Mouse (Mus musculus): ENCODE data around the gene Endod1. TPM values are rescaled to one million over a fixed set of nuclear protein-coding genes. Genes with fewer than 3 reads are reported as not detected.
A peak's percentile ranks its signal among the peaks of the same experiment; 100 is the strongest.

The Endod1 gene
- polyA plus RNA-seq, 1 experiment from 2014 or later = 90.1 TPM

GRCm38 (mm10) chr9:14385665-14386064 lies 4.4 kb upstream of the Endod1 start:
- Histone ChIP-seq H3K9me3 (ENCODE audit: control insufficient read depth, low read length) (no peaks in the 10 kb centered on the region), H3K4me3 (ENCODE audit: low read depth, low read length) (no peak overlapping the region), H3K4me1 (replicated peaks; ENCODE audit: control insufficient read depth, insufficient read depth) (no peaks in the 10 kb centered on the region), H3K4me2 (replicated peaks; ENCODE audit: low read depth) (no peak overlapping the region), H3K9ac (ENCODE audit: low read length) (no peak overlapping the region), H3K27me3 (ENCODE audit: control insufficient read depth, insufficient read depth, low read length) (no peaks in the 10 kb centered on the region), H3K36me3 (ENCODE audit: control insufficient read depth, insufficient read depth, low read length) (no peaks in the 10 kb centered on the region), H3K27ac (replicated peaks) (no peak overlapping the region)
- no peak for DNase-seq (ENCODE audit: low spot score)
- 87% methylated on average over 8 of the region's 8 CpGs for WGBS
- TF ChIP-seq EP300 (optimal IDR thresholded peaks at IDR 0.05) = no peak
- no peak for TF ChIP-seq CTCF (IDR thresholded peaks at IDR 0.05; ENCODE audit: low read depth)
- no peak for ATAC-seq (ENCODE audit: low FRiP score, low TSS enrichment)

GRCm38 (mm10) chr9:14383186-14383920 lies 2.0 kb upstream of the Endod1 start:
- Histone ChIP-seq H3K4me1 (replicated peaks; ENCODE audit: control insufficient read depth, insufficient read depth) (0 out of 2 replicates have a peak, but pooled peaks cover 3% of the 10 kb centered on the region), H3K27ac (replicated peaks) (no peak overlapping the region), H3K27me3 (ENCODE audit: control insufficient read depth, insufficient read depth, low read length) (no peaks in the 10 kb centered on the region), H3K9ac (ENCODE audit: low read length) (no peak overlapping the region), H3K4me3 (ENCODE audit: low read depth, low read length) (no peak overlapping the region), H3K4me2 (replicated peaks; ENCODE audit: low read depth) (no peak overlapping the region), H3K9me3 (ENCODE audit: control insufficient read depth, low read length) (no peaks in the 10 kb centered on the region), H3K36me3 (ENCODE audit: control insufficient read depth, insufficient read depth, low read length) (no peaks in the 10 kb centered on the region)
- 86% methylated on average over 4 of the region's 4 CpGs for WGBS
- no peak for TF ChIP-seq CTCF (IDR thresholded peaks at IDR 0.05; ENCODE audit: low read depth)
- no peak for TF ChIP-seq EP300 (optimal IDR thresholded peaks at IDR 0.05)
- no peak for DNase-seq (ENCODE audit: low spot score)
- ATAC-seq (ENCODE audit: low FRiP score, low TSS enrichment) = no peak

- no peaks in the 10 kb centered on the region for H3K9me3 ChIP-seq (ENCODE audit: control insufficient read depth, low read length)
- H3K4me1 ChIP-seq (replicated peaks; ENCODE audit: control insufficient read depth, insufficient read depth) = 0 out of 2 replicates have a peak, but pooled peaks cover 3% of the 10 kb centered on the region
- DNase-seq (ENCODE audit: low spot score) = no peak
- no peaks in the 10 kb centered on the region for H3K36me3 ChIP-seq (ENCODE audit: control insufficient read depth, insufficient read depth, low read length)
- H3K27me3 ChIP-seq (ENCODE audit: control insufficient read depth, insufficient read depth, low read length) = no peaks in the 10 kb centered on the region
- no peak overlapping the region for H3K4me2 ChIP-seq (replicated peaks; ENCODE audit: low read depth)
- no peak overlapping the region for H3K27ac ChIP-seq (replicated peaks)
- no peak for ATAC-seq (ENCODE audit: low FRiP score, low TSS enrichment)
- TF ChIP-seq EP300 (optimal IDR thresholded peaks at IDR 0.05) = no peak
- TF ChIP-seq CTCF (IDR thresholded peaks at IDR 0.05; ENCODE audit: low read depth) = no peak
- no peak overlapping the region for H3K4me3 ChIP-seq (ENCODE audit: low read depth, low read length)
- WGBS = 63% methylated on average over 5 of the region's 5 CpGs
- no peak overlapping the region for H3K9ac ChIP-seq (ENCODE audit: low read length)
Observed at GRCm38 (mm10) chr9:14382256-14382791, 1.0 kb upstream of the Endod1 start.

GRCm38 (mm10) chr9:14380386-14381285 lies 671 bp downstream of the Endod1 start:
- Histone ChIP-seq H3K9ac (ENCODE audit: low read length) (peak overlapping the region; percentile 86), H3K36me3 (ENCODE audit: control insufficient read depth, insufficient read depth, low read length) (no peaks in the 10 kb centered on the region), H3K4me2 (replicated peaks; ENCODE audit: low read depth) (peak overlapping the region; percentile 90), H3K9me3 (ENCODE audit: control insufficient read depth, low read length) (no peaks in the 10 kb centered on the region), H3K27me3 (ENCODE audit: control insufficient read depth, insufficient read depth, low read length) (no peaks in the 10 kb centered on the region), H3K4me3 (ENCODE audit: low read depth, low read length) (peak overlapping the region; percentile 73), H3K4me1 (replicated peaks; ENCODE audit: control insufficient read depth, insufficient read depth) (0 out of 2 replicates have a peak, but pooled peaks cover 3% of the 10 kb centered on the region), H3K27ac (replicated peaks) (peak overlapping the region; percentile 91)
- under 1% methylated on average over 75 of the region's 76 CpGs for WGBS
- TF ChIP-seq CTCF (IDR thresholded peaks at IDR 0.05; ENCODE audit: low read depth) (peak; percentile 26; the same call in 1 of the 2 replicates), EP300 (optimal IDR thresholded peaks at IDR 0.05) (no peak)
- ATAC-seq (ENCODE audit: low FRiP score, low TSS enrichment) (peak; percentile 95), DNase-seq (ENCODE audit: low spot score) (peak; percentile 89)

GRCm38 (mm10) chr9:14379769-14380385 lies 1.4 kb downstream of the Endod1 start:
- TF ChIP-seq EP300 (optimal IDR thresholded peaks at IDR 0.05) (no peak), CTCF (IDR thresholded peaks at IDR 0.05; ENCODE audit: low read depth) (no peak)
- no peaks in the 10 kb centered on the region for H3K27me3 ChIP-seq (ENCODE audit: control insufficient read depth, insufficient read depth, low read length)
- 19% methylated on average over 8 of the region's 8 CpGs for WGBS
- peak overlapping the region; percentile 91 for H3K27ac ChIP-seq (replicated peaks)
- H3K4me2 ChIP-seq (replicated peaks; ENCODE audit: low read depth) = peak overlapping the region; percentile 90
- peak overlapping the region; percentile 73 for H3K4me3 ChIP-seq (ENCODE audit: low read depth, low read length)
- H3K9me3 ChIP-seq (ENCODE audit: control insufficient read depth, low read length) = no peaks in the 10 kb centered on the region
- no peak for ATAC-seq (ENCODE audit: low FRiP score, low TSS enrichment)
- no peaks in the 10 kb centered on the region for H3K36me3 ChIP-seq (ENCODE audit: control insufficient read depth, insufficient read depth, low read length)
- H3K4me1 ChIP-seq (replicated peaks; ENCODE audit: control insufficient read depth, insufficient read depth) = 0 out of 2 replicates have a peak, but pooled peaks cover 3% of the 10 kb centered on the region
- peak; percentile 22 for DNase-seq (ENCODE audit: low spot score)
- peak overlapping the region; percentile 86 for H3K9ac ChIP-seq (ENCODE audit: low read length)

Data from stomach, postnatal 0 days (tissue).